Mouse (Mus musculus): ENCODE measurements around the gene Cacna2d4.

Gene Cacna2d4

GRCm38 (mm10) chr6:119240256-119240655 is 3.9 kb downstream of the Cacna2d4 start:
- no peak for TF ChIP-seq GATA4 (IDR thresholded peaks at IDR 0.05; ENCODE audit: insufficient replicate concordance, low read length)

GRCm38 (mm10) chr6:119240871-119241705 is 4.8 kb downstream of the Cacna2d4 start:
- TF ChIP-seq GATA4 (IDR thresholded peaks at IDR 0.05; ENCODE audit: insufficient replicate concordance, low read length): no peak

GRCm38 (mm10) chr6:119246082-119246481 is 9.8 kb downstream of the Cacna2d4 start:
- no peak for TF ChIP-seq GATA4 (IDR thresholded peaks at IDR 0.05; ENCODE audit: insufficient replicate concordance, low read length)

- no peak for TF ChIP-seq GATA4 (IDR thresholded peaks at IDR 0.05; ENCODE audit: insufficient replicate concordance, low read length)
Observed at GRCm38 (mm10) chr6:119248578-119248977, 12.3 kb downstream of the Cacna2d4 start.

GRCm38 (mm10) chr6:119249726-119250125 is 13.4 kb downstream of the Cacna2d4 start:
- no peak for TF ChIP-seq GATA4 (IDR thresholded peaks at IDR 0.05; ENCODE audit: insufficient replicate concordance, low read length)

- no peak for TF ChIP-seq GATA4 (IDR thresholded peaks at IDR 0.05; ENCODE audit: insufficient replicate concordance, low read length)
Observed at GRCm38 (mm10) chr6:119251704-119252103, 15.4 kb downstream of the Cacna2d4 start.

- TF ChIP-seq GATA4 (IDR thresholded peaks at IDR 0.05; ENCODE audit: insufficient replicate concordance, low read length): no peak
Observed at GRCm38 (mm10) chr6:119276713-119277112, 40.4 kb downstream of the Cacna2d4 start.

GRCm38 (mm10) chr6:119280761-119281160 is 44.4 kb downstream of the Cacna2d4 start:
- no peak for TF ChIP-seq GATA4 (IDR thresholded peaks at IDR 0.05; ENCODE audit: insufficient replicate concordance, low read length)

- TF ChIP-seq GATA4 (IDR thresholded peaks at IDR 0.05; ENCODE audit: insufficient replicate concordance, low read length): no peak
Observed at GRCm38 (mm10) chr6:119301310-119301709, 65.0 kb downstream of the Cacna2d4 start.

GRCm38 (mm10) chr6:119303331-119303730 is 67.0 kb downstream of the Cacna2d4 start:
- no peak for TF ChIP-seq GATA4 (IDR thresholded peaks at IDR 0.05; ENCODE audit: insufficient replicate concordance, low read length)

- TF ChIP-seq GATA4 (IDR thresholded peaks at IDR 0.05; ENCODE audit: insufficient replicate concordance, low read length): no peak
Observed at GRCm38 (mm10) chr6:119307867-119308413, 71.6 kb downstream of the Cacna2d4 start.

- TF ChIP-seq GATA4 (IDR thresholded peaks at IDR 0.05; ENCODE audit: insufficient replicate concordance, low read length): no peak
Observed at GRCm38 (mm10) chr6:119310176-119310575, 73.8 kb downstream of the Cacna2d4 start.

- TF ChIP-seq GATA4 (IDR thresholded peaks at IDR 0.05; ENCODE audit: insufficient replicate concordance, low read length): no peak
Observed at GRCm38 (mm10) chr6:119312381-119312780, 76.1 kb downstream of the Cacna2d4 start.

- no peak for TF ChIP-seq GATA4 (IDR thresholded peaks at IDR 0.05; ENCODE audit: insufficient replicate concordance, low read length)
Observed at GRCm38 (mm10) chr6:119313096-119313495, 76.8 kb downstream of the Cacna2d4 start.

GRCm38 (mm10) chr6:119313588-119314375 is 77.5 kb downstream of the Cacna2d4 start:
- no peak for TF ChIP-seq GATA4 (IDR thresholded peaks at IDR 0.05; ENCODE audit: insufficient replicate concordance, low read length)

Measured in liver, adult (tissue).